Mouse (Mus musculus): ENCODE results near the gene Qpctl.

Qpctl gene

GRCm38 (mm10) chr7:19121686-19122085, 27.4 kb downstream of the Qpctl start:
- DNase-seq (ENCODE audit: low spot score in 2 of 2): no peak

GRCm38 (mm10) chr7:19119631-19120429, 29.3 kb downstream of the Qpctl start, which contains the start of gene Fbxo46:
Gene Fbxo46, plus strand, starts transcription at chr7:19119859.
- DNase-seq (ENCODE audit: low spot score in 2 of 2): peak; percentile 85 to 93

- no peak for DNase-seq (ENCODE audit: low spot score in 2 of 2)
Observed at GRCm38 (mm10) chr7:19119083-19119482, 30.0 kb downstream of the Qpctl start.

GRCm38 (mm10) chr7:19118028-19118771, 30.9 kb downstream of the Qpctl start, which contains the start of gene Gm4969:
Gene Gm4969, minus strand, starts transcription at chr7:19118368.
- peak in 1 of 2 experiments; percentile 57 for DNase-seq (ENCODE audit: low spot score in 2 of 2)

- no peak for DNase-seq (ENCODE audit: low spot score in 2 of 2)
Observed at GRCm38 (mm10) chr7:19109565-19109964, 39.5 kb downstream of the Qpctl start.

- DNase-seq (ENCODE audit: low spot score in 2 of 2): no peak
Observed at GRCm38 (mm10) chr7:19107436-19107835, 41.7 kb downstream of the Qpctl start.

- DNase-seq (ENCODE audit: low spot score in 2 of 2): no peak
Observed at GRCm38 (mm10) chr7:19104486-19104885, 44.6 kb downstream of the Qpctl start.

GRCm38 (mm10) chr7:19103741-19104140, 45.4 kb downstream of the Qpctl start:
- no peak for DNase-seq (ENCODE audit: low spot score in 2 of 2)

GRCm38 (mm10) chr7:19100290-19100689, 48.8 kb downstream of the Qpctl start:
- no peak for DNase-seq (ENCODE audit: low spot score in 2 of 2)

GRCm38 (mm10) chr7:19098811-19099210, 50.3 kb downstream of the Qpctl start:
- DNase-seq (ENCODE audit: low spot score in 2 of 2): no peak

- no peak for DNase-seq (ENCODE audit: low spot score in 2 of 2)
Observed at GRCm38 (mm10) chr7:19097863-19098262, 51.2 kb downstream of the Qpctl start.

GRCm38 (mm10) chr7:19097217-19097616, 51.9 kb downstream of the Qpctl start:
- DNase-seq (ENCODE audit: low spot score in 2 of 2): no peak

GRCm38 (mm10) chr7:19096421-19096976, 52.6 kb downstream of the Qpctl start:
- DNase-seq (ENCODE audit: low spot score in 2 of 2): peak in 1 of 2 experiments; percentile 15

- peak in 1 of 2 experiments; percentile 38 for DNase-seq (ENCODE audit: low spot score in 2 of 2)
Observed at GRCm38 (mm10) chr7:19095751-19096110, 53.4 kb downstream of the Qpctl start.

GRCm38 (mm10) chr7:19094826-19095750, 54.0 kb downstream of the Qpctl start:
- peak; percentile 46 to 62 for DNase-seq (ENCODE audit: low spot score in 2 of 2)

GRCm38 (mm10) chr7:19094471-19094825, 54.6 kb downstream of the Qpctl start, which contains the start of gene Six5:
Gene Six5, plus strand, starts transcription at chr7:19094594.
- DNase-seq (ENCODE audit: low spot score in 2 of 2): peak; percentile 31 to 61

GRCm38 (mm10) chr7:19093537-19094385, 55.3 kb downstream of the Qpctl start:
- peak; percentile 69 to 87 for DNase-seq (ENCODE audit: low spot score in 2 of 2)

GRCm38 (mm10) chr7:19093174-19093521, 55.9 kb downstream of the Qpctl start:
- DNase-seq (ENCODE audit: low spot score in 2 of 2): peak; percentile 88 to 91

- DNase-seq (ENCODE audit: low spot score in 2 of 2): peak; percentile 38 to 49
Observed at GRCm38 (mm10) chr7:19092381-19093173, 56.5 kb downstream of the Qpctl start.

- no peak for DNase-seq (ENCODE audit: low spot score in 2 of 2)
Observed at GRCm38 (mm10) chr7:19091913-19092312, 57.2 kb downstream of the Qpctl start.

Measured in spleen, postnatal 10 days (tissue).